15 mouse cellular contexts compared by ENCODE assay signal in the genomic region with DNA sequence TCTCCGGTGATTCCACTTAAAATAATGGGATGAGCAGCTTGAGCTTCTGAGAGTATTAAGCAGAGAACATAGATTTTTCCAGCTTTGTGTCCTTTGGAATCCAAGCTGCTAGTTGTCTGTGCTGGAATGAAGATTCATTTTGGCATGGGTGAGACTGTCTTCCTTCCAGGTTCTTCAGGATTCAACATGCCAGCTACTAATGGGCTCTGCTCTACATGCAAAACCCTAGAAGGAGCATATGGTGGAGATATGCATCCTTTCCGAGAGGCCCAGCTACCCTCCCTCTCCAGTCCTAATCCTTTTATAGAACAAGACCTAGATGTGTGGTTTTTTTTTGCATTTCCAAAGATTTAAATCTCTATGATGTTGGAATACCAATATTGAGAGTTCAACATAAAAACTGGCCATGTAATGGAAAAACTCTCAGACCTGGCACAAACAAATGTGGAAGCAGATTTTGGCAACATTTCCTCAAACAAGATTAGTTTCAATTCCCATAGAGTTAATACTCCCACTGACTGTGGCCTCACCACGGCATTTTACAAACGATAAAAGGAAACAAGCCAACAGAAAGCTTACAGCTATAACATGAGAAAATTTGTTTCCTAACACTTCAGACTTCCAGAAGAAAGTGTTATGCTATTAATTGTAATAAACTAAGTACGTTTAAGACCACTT.
DNase-seq lines count a peak whose midpoint lies in the region; ATAC-seq lines count a peak whose summit lies in the region.
"Had no signal": no experiment of that assay in that cellular context is flagged by ENCODE, and none has a peak within 500 bp of the region (broad histone marks: within the 10 kb centered on the region; RNA-seq: fewer than 3 reads in every experiment).

No protein-coding gene starts in this region.

- DNase-seq in cerebellum, adult 18-20 months: peak; percentile 4 to 7
- no peak for DNase-seq in cerebellum, adult 11 months
- DNase-seq in layer of hippocampus, adult 9-11 months: peak; percentile 15
- DNase-seq in layer of hippocampus, adult 11-12 months (ENCODE audit: low spot score): no peak
- peak; percentile 31 to 70 for DNase-seq in cerebellum, postnatal 14 days
- no peak for DNase-seq in embryo, embryonic 11 days
- DNase-seq: adrenal gland, adult 8-10 months; heart, postnatal 4 days; kidney, adult 8-10 months; kidney, postnatal 25 days; lung, adult 2 months; lung, postnatal 36 days; thymus, postnatal 14 days had no signal

- ATAC-seq in megakaryocyte progenitor cell, adult 5-6 weeks (replicated peaks; ENCODE audit: poor library complexity): peak; percentile 73
- ATAC-seq in inflammation-experienced regulatory T-cells, adult 6 months: no peak

Comparison
In these comparisons a context has a peak if more than half of its experiments do, and no peak if none do; other contexts are left out.
1. DNase-seq: peak in cerebellum, adult 18-20 months (2 of 2), layer of hippocampus, adult 9-11 months (single experiment) and cerebellum, postnatal 14 days (2 of 2); none in cerebellum, adult 11 months (single experiment), layer of hippocampus, adult 11-12 months (single experiment) and embryo, embryonic 11 days (single experiment).